Mouse (Mus musculus) embryonic fibroblast, embryonic 13.5 days (primary cell): ENCODE results near the gene Gm30191. TPM values are rescaled to one million over a fixed set of nuclear protein-coding genes. Genes with fewer than 3 reads are reported as not detected.
A peak's percentile ranks its signal among the peaks of the same experiment; 100 is the strongest.
"Not testable (repeated sequence)": the region's sequence is repeated elsewhere in the genome, so short reads cannot be mapped to it uniquely, and the experiment has no call there.

Experiments
- H3K27ac ChIP-seq: 2 replicates; pipeline ENCODE4 v1.5.1; 2012; ENCODE audit warnings: low read length, control low read depth, inconsistent platforms; ENCODE audit not compliant: insufficient read depth
- H3K4me1 ChIP-seq: 2 replicates; pipeline ENCODE4 v1.6.1; 2011; ENCODE audit warnings: low read length; ENCODE audit not compliant: control insufficient read depth, insufficient read depth
- H3K4me3 ChIP-seq: 2 replicates; pipeline ENCODE4 v1.5.1; 2011; ENCODE audit warnings: mild to moderate bottlenecking, control low read depth, low read length; ENCODE audit not compliant: insufficient read depth
- CTCF ChIP-seq: IDR thresholded peaks from 2 replicates; pipeline ENCODE4 v1.5.1; 2011; ENCODE audit warnings: mild to moderate bottlenecking, control low read depth, low read length, moderate library complexity, borderline replicate concordance; ENCODE audit not compliant: insufficient read depth
- POLR2A ChIP-seq: IDR thresholded peaks from 2 replicates; pipeline ENCODE4 v1.6.1; 2011; ENCODE audit warnings: low read depth, mild to moderate bottlenecking, control low read depth, low read length, moderate library complexity
- polyA plus RNA-seq: library from polyadenylated mRNA; stranded (reverse); fragments of >200 nt; gene quantifications from 2 replicates; pipeline ENCODE4 v1.2.4, GENCODE M21; 2011; ENCODE audit warnings: low read depth; ENCODE audit not compliant: missing spikeins, insufficient read length

The Gm30191 gene
- polyA plus RNA-seq, 1 experiment, result not detected

GRCm38 (mm10) chr4:134286226-134287167 lies 39.8 kb downstream of the Gm30191 start:
- no peak for TF ChIP-seq CTCF
- TF ChIP-seq POLR2A, result 0 out of 2 replicates have a peak, but pooled peaks have one; percentile 9

GRCm38 (mm10) chr4:134287168-134287564 lies 40.4 kb downstream of the Gm30191 start:
- H3K4me1 ChIP-seq, result peaks cover 2% of the 10 kb centered on the region; the same call in 1 of the 2 replicates
- TF ChIP-seq CTCF (no peak), POLR2A (peak; percentile 83)
- peak overlapping the region; percentile 79 for H3K4me3 ChIP-seq
- peak overlapping the region; percentile 64 for H3K27ac ChIP-seq

More at GRCm38 (mm10) chr4:134286226-134287167, 39.8 kb downstream of the Gm30191 start:
- H3K27ac ChIP-seq, result no peak overlapping the region
- H3K4me3 ChIP-seq, result peak overlapping the region; percentile 79
- peaks cover 2% of the 10 kb centered on the region; the same call in 1 of the 2 replicates for H3K4me1 ChIP-seq

DNA sequence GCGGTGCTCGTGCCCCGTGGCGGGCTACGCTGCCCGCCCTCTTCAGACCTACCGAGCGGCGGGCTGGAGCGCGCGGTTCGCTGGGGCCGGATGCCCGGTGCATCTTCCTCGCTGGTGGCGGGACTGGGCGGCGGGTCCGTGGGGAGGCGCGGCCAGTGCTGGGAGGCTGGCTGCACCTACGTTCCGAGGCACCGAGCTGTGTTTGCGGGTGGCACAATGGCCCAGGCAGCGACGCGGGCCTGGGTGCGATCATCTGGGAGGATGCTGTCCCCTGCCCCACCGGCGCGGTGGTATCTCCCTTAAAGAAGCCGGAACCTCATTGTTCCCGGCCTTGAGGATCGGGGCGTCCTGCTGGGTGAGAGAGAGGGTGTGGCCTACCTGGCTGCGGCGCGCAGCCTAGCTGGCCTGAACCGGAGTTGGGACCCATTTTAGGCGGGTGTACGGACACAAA lies 40.9 kb downstream of the Gm30191 start, which contains the start of gene Pdik1l:
Gene Pdik1l, minus strand, starts transcription at position 321 of the 451 bp plus-strand sequence.
- TF ChIP-seq CTCF (no peak), POLR2A (peak; percentile 60)
- Histone ChIP-seq H3K27ac (peak within 1 kb of the TSS; percentile 64), H3K4me1 (peaks cover 2% of the 10 kb centered on the region; the same call in 1 of the 2 replicates), H3K4me3 (peak within 1 kb of the TSS; percentile 79)

- Histone ChIP-seq H3K4me1 (peaks cover 2% of the 10 kb centered on the region; the same call in 1 of the 2 replicates), H3K27ac (no peak overlapping the region), H3K4me3 (peak overlapping the region; percentile 60)
- no peak for TF ChIP-seq CTCF
- peak; percentile 24; the same call in 1 of the 2 replicates for TF ChIP-seq POLR2A
Observed at GRCm38 (mm10) chr4:134288397-134289256, 41.9 kb downstream of the Gm30191 start.

GRCm38 (mm10) chr4:134292067-134292466 lies 45.3 kb downstream of the Gm30191 start:
- Histone ChIP-seq H3K27ac (no peak overlapping the region), H3K4me1 (peaks cover 2% of the 10 kb centered on the region; the same call in 1 of the 2 replicates), H3K4me3 (no peak overlapping the region)
- TF ChIP-seq CTCF (peak; percentile 79; the same call in 1 of the 2 replicates), POLR2A (no peak)

DNA sequence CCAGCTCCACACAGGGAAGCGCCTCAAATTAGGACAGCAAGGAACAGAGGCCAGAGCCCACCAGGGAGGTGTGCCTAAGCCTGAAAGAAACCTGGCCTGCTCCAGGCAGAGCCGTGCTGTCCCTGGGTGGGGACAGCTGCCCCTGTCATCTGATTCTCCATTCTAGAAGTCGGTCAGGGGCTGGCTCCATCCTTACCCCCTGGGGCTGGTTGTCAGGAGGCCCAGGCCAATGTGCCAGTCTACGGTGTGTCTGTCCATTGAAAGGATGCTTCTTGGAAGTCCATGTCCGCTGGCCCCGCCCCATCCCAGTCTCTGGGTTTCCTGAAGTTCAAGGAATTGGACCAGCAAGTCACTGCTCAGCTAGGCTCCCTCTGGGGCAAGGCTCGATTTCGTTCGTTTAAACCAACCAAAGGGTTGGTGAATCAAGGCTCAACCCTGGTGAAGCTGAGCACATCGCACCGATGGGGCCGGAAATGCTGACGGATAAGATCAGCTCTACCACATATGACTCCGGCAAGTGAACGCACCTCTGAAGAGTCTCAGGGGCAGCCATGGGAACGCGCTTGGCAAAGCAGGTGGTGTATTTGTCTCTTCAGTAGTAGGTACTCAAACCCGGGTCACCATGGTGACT lies 46.4 kb downstream of the Gm30191 start:
- no peak for TF ChIP-seq CTCF
- TF ChIP-seq POLR2A, result no peak
- Histone ChIP-seq H3K4me1 (peaks cover 2% of the 10 kb centered on the region; the same call in 1 of the 2 replicates), H3K4me3 (no peak overlapping the region), H3K27ac (no peak overlapping the region)

GRCm38 (mm10) chr4:134293692-134294163 lies 47.0 kb downstream of the Gm30191 start:
- no peak overlapping the region for H3K4me3 ChIP-seq

GRCm38 (mm10) chr4:134296096-134296495 lies 49.4 kb downstream of the Gm30191 start:
- H3K4me1 ChIP-seq, H3K4me3 ChIP-seq, H3K27ac ChIP-seq: not testable (repeated sequence)

More at GRCm38 (mm10) chr4:134293692-134294163, 47.0 kb downstream of the Gm30191 start:
- TF ChIP-seq POLR2A, result no peak
- TF ChIP-seq CTCF, result no peak
- H3K4me1 ChIP-seq, result 0 out of 2 replicates have a peak, but pooled peaks cover 2% of the 10 kb centered on the region
- no peak overlapping the region for H3K27ac ChIP-seq

GRCm38 (mm10) chr4:134296523-134296922 lies 49.8 kb downstream of the Gm30191 start:
- Histone ChIP-seq H3K4me3 (no peak overlapping the region), H3K4me1 (no peaks in the 10 kb centered on the region), H3K27ac (no peak overlapping the region)
- no peak for TF ChIP-seq CTCF
- TF ChIP-seq POLR2A, result no peak
